Mouse (Mus musculus) E14TG2a.4 (cell line): ENCODE measurements around the gene Alms1.

Experiments used
- CTCF ChIP-seq: conservative IDR thresholded peaks from 2 replicates; pipeline ENCODE4 v1.5.1; 2014; ENCODE audit warnings: low read length
- NANOG ChIP-seq: IDR thresholded peaks from 2 replicates; pipeline ENCODE4 v1.6.1; 2014; ENCODE audit warnings: borderline replicate concordance, low read length, mixed read lengths

- no peak for TF ChIP-seq CTCF
- TF ChIP-seq NANOG, result no peak
These were observed at the start of gene Alms1 for GRCm38 (mm10) chr6:85587396-85588143.
